Mouse (Mus musculus): ENCODE results near the gene Dhodh. TPM values are rescaled to one million over a fixed set of nuclear protein-coding genes. Genes with fewer than 3 reads are reported as not detected.

The Dhodh gene
- 52.8 and 54.6 TPM in 2 replicates for polyA plus RNA-seq (2015; fragmentation: Nextera tagmentation; extraction: Ambion mirVana)

GRCm38 (mm10) chr8:109608271-109609152 lies at the start of gene Dhodh:
Dhodh (minus strand) TSS chr8:109608673.
- peak; percentile 99 for ATAC-seq (ENCODE audit: low FRiP score, low TSS enrichment)

GRCm38 (mm10) chr8:109656860-109657259 lies 48.4 kb upstream of the Dhodh start:
- H3K27me3 ChIP-seq (ENCODE audit: insufficient read depth, low read length): no peaks in the 10 kb centered on the region
- H3K4me2 ChIP-seq (replicated peaks; ENCODE audit: low read depth, low read length): no peak overlapping the region
- no peak for ATAC-seq (ENCODE audit: low FRiP score, low TSS enrichment)
- H3K27ac ChIP-seq (ENCODE audit: low read length): no peak overlapping the region
- 88% methylated on average over 3 of the region's 3 CpGs for WGBS
- H3K4me3 ChIP-seq (ENCODE audit: low read length): no peak overlapping the region
- H3K9ac ChIP-seq (replicated peaks; ENCODE audit: low read length): no peak overlapping the region
- no peaks in the 10 kb centered on the region for H3K9me3 ChIP-seq (ENCODE audit: low read length)
- H3K4me1 ChIP-seq (ENCODE audit: insufficient read depth, low read length): no peaks in the 10 kb centered on the region
- no peaks in the 10 kb centered on the region for H3K36me3 ChIP-seq (ENCODE audit: insufficient read depth, low read length)

More at GRCm38 (mm10) chr8:109608271-109609152, at the start of gene Dhodh:
- WGBS: under 1% methylated on average over 42 of the region's 42 CpGs
- Histone ChIP-seq H3K9me3 (ENCODE audit: low read length) (no peaks in the 10 kb centered on the region), H3K36me3 (ENCODE audit: insufficient read depth, low read length) (peaks cover 8% of the 10 kb centered on the region; the same call in 1 of the 2 replicates), H3K4me3 (ENCODE audit: low read length) (peak within 1 kb of the TSS; percentile 73), H3K4me1 (ENCODE audit: insufficient read depth, low read length) (peaks cover 12% of the 10 kb centered on the region), H3K27me3 (ENCODE audit: insufficient read depth, low read length) (no peaks in the 10 kb centered on the region), H3K27ac (ENCODE audit: low read length) (peak within 1 kb of the TSS; percentile 99), H3K4me2 (replicated peaks; ENCODE audit: low read depth, low read length) (peak within 1 kb of the TSS; percentile 78), H3K9ac (replicated peaks; ENCODE audit: low read length) (peak within 1 kb of the TSS; percentile 83)

GRCm38 (mm10) chr8:109650801-109651200 lies 42.3 kb upstream of the Dhodh start:
- ATAC-seq (ENCODE audit: low FRiP score, low TSS enrichment): no peak
- Histone ChIP-seq H3K4me3 (ENCODE audit: low read length) (no peak overlapping the region), H3K36me3 (ENCODE audit: insufficient read depth, low read length) (no peaks in the 10 kb centered on the region), H3K27ac (ENCODE audit: low read length) (no peak overlapping the region), H3K9me3 (ENCODE audit: low read length) (no peaks in the 10 kb centered on the region), H3K27me3 (ENCODE audit: insufficient read depth, low read length) (no peaks in the 10 kb centered on the region), H3K4me1 (ENCODE audit: insufficient read depth, low read length) (no peaks in the 10 kb centered on the region), H3K4me2 (replicated peaks; ENCODE audit: low read depth, low read length) (no peak overlapping the region), H3K9ac (replicated peaks; ENCODE audit: low read length) (no peak overlapping the region)
- 74% methylated on average over 10 of the region's 10 CpGs for WGBS

GRCm38 (mm10) chr8:109648469-109648868 lies 40.0 kb upstream of the Dhodh start:
- Histone ChIP-seq H3K4me1 (ENCODE audit: insufficient read depth, low read length) (no peaks in the 10 kb centered on the region), H3K9me3 (ENCODE audit: low read length) (no peaks in the 10 kb centered on the region), H3K9ac (replicated peaks; ENCODE audit: low read length) (no peak overlapping the region), H3K27me3 (ENCODE audit: insufficient read depth, low read length) (no peaks in the 10 kb centered on the region), H3K36me3 (ENCODE audit: insufficient read depth, low read length) (no peaks in the 10 kb centered on the region), H3K4me2 (replicated peaks; ENCODE audit: low read depth, low read length) (no peak overlapping the region), H3K27ac (ENCODE audit: low read length) (no peak overlapping the region), H3K4me3 (ENCODE audit: low read length) (no peak overlapping the region)
- ATAC-seq (ENCODE audit: low FRiP score, low TSS enrichment): no peak
- WGBS: 42% methylated on average over 7 of the region's 7 CpGs

GRCm38 (mm10) chr8:109647331-109647730 lies 38.9 kb upstream of the Dhodh start:
- no peak overlapping the region for H3K9ac ChIP-seq (replicated peaks; ENCODE audit: low read length)
- no peak overlapping the region for H3K27ac ChIP-seq (ENCODE audit: low read length)
- H3K27me3 ChIP-seq (ENCODE audit: insufficient read depth, low read length): no peaks in the 10 kb centered on the region
- WGBS: 56% methylated on average over 11 of the region's 11 CpGs
- ATAC-seq (ENCODE audit: low FRiP score, low TSS enrichment): no peak
- H3K4me3 ChIP-seq (ENCODE audit: low read length): no peak overlapping the region
- no peaks in the 10 kb centered on the region for H3K36me3 ChIP-seq (ENCODE audit: insufficient read depth, low read length)
- no peaks in the 10 kb centered on the region for H3K4me1 ChIP-seq (ENCODE audit: insufficient read depth, low read length)
- no peaks in the 10 kb centered on the region for H3K9me3 ChIP-seq (ENCODE audit: low read length)
- H3K4me2 ChIP-seq (replicated peaks; ENCODE audit: low read depth, low read length): no peak overlapping the region

GRCm38 (mm10) chr8:109641236-109641635 lies 32.8 kb upstream of the Dhodh start:
- Histone ChIP-seq H3K4me2 (replicated peaks; ENCODE audit: low read depth, low read length) (no peak overlapping the region), H3K9ac (replicated peaks; ENCODE audit: low read length) (no peak overlapping the region), H3K36me3 (ENCODE audit: insufficient read depth, low read length) (no peaks in the 10 kb centered on the region), H3K9me3 (ENCODE audit: low read length) (no peaks in the 10 kb centered on the region), H3K27me3 (ENCODE audit: insufficient read depth, low read length) (0 out of 2 replicates have a peak, but pooled peaks cover 2% of the 10 kb centered on the region), H3K4me3 (ENCODE audit: low read length) (no peak overlapping the region), H3K27ac (ENCODE audit: low read length) (no peak overlapping the region), H3K4me1 (ENCODE audit: insufficient read depth, low read length) (no peaks in the 10 kb centered on the region)
- 72% methylated on average over 5 of the region's 5 CpGs for WGBS
- no peak for ATAC-seq (ENCODE audit: low FRiP score, low TSS enrichment)

- Histone ChIP-seq H3K36me3 (ENCODE audit: insufficient read depth, low read length) (no peaks in the 10 kb centered on the region), H3K9ac (replicated peaks; ENCODE audit: low read length) (no peak overlapping the region), H3K27ac (ENCODE audit: low read length) (no peak overlapping the region), H3K4me3 (ENCODE audit: low read length) (no peak overlapping the region), H3K4me1 (ENCODE audit: insufficient read depth, low read length) (no peaks in the 10 kb centered on the region), H3K27me3 (ENCODE audit: insufficient read depth, low read length) (0 out of 2 replicates have a peak, but pooled peaks cover 2% of the 10 kb centered on the region), H3K4me2 (replicated peaks; ENCODE audit: low read depth, low read length) (no peak overlapping the region), H3K9me3 (ENCODE audit: low read length) (no peaks in the 10 kb centered on the region)
- 55% methylated on average over 7 of the region's 7 CpGs for WGBS
- ATAC-seq (ENCODE audit: low FRiP score, low TSS enrichment): no peak
These were observed 31.9 kb upstream of the Dhodh start for GRCm38 (mm10) chr8:109640410-109640809.

GRCm38 (mm10) chr8:109638851-109639250 lies 30.4 kb upstream of the Dhodh start:
- H3K27ac ChIP-seq (ENCODE audit: low read length): no peak overlapping the region
- ATAC-seq (ENCODE audit: low FRiP score, low TSS enrichment): no peak
- H3K4me1 ChIP-seq (ENCODE audit: insufficient read depth, low read length): no peaks in the 10 kb centered on the region
- no peak overlapping the region for H3K9ac ChIP-seq (replicated peaks; ENCODE audit: low read length)
- no peaks in the 10 kb centered on the region for H3K9me3 ChIP-seq (ENCODE audit: low read length)
- 0 out of 2 replicates have a peak, but pooled peaks cover 2% of the 10 kb centered on the region for H3K27me3 ChIP-seq (ENCODE audit: insufficient read depth, low read length)
- H3K4me3 ChIP-seq (ENCODE audit: low read length): no peak overlapping the region
- H3K4me2 ChIP-seq (replicated peaks; ENCODE audit: low read depth, low read length): no peak overlapping the region
- H3K36me3 ChIP-seq (ENCODE audit: insufficient read depth, low read length): no peaks in the 10 kb centered on the region
- WGBS: 74% methylated on average over 5 of the region's 5 CpGs

GRCm38 (mm10) chr8:109635146-109635545 lies 26.7 kb upstream of the Dhodh start:
- H3K36me3 ChIP-seq (ENCODE audit: insufficient read depth, low read length): no peaks in the 10 kb centered on the region
- H3K27ac ChIP-seq (ENCODE audit: low read length): no peak overlapping the region
- H3K9me3 ChIP-seq (ENCODE audit: low read length): no peaks in the 10 kb centered on the region
- H3K27me3 ChIP-seq (ENCODE audit: insufficient read depth, low read length): 0 out of 2 replicates have a peak, but pooled peaks cover 2% of the 10 kb centered on the region
- H3K4me3 ChIP-seq (ENCODE audit: low read length): no peak overlapping the region
- no peak overlapping the region for H3K4me2 ChIP-seq (replicated peaks; ENCODE audit: low read depth, low read length)
- H3K4me1 ChIP-seq (ENCODE audit: insufficient read depth, low read length): no peaks in the 10 kb centered on the region
- no peak overlapping the region for H3K9ac ChIP-seq (replicated peaks; ENCODE audit: low read length)
- 93% methylated on average over 8 of the region's 8 CpGs for WGBS
- no peak for ATAC-seq (ENCODE audit: low FRiP score, low TSS enrichment)

GRCm38 (mm10) chr8:109632498-109632897 lies 24.0 kb upstream of the Dhodh start:
- no peaks in the 10 kb centered on the region for H3K4me1 ChIP-seq (ENCODE audit: insufficient read depth, low read length)
- H3K4me2 ChIP-seq (replicated peaks; ENCODE audit: low read depth, low read length): no peak overlapping the region
- WGBS: 83% methylated on average over 5 of the region's 5 CpGs
- H3K27me3 ChIP-seq (ENCODE audit: insufficient read depth, low read length): no peaks in the 10 kb centered on the region
- H3K9ac ChIP-seq (replicated peaks; ENCODE audit: low read length): no peak overlapping the region
- H3K27ac ChIP-seq (ENCODE audit: low read length): no peak overlapping the region
- H3K36me3 ChIP-seq (ENCODE audit: insufficient read depth, low read length): no peaks in the 10 kb centered on the region
- no peak for ATAC-seq (ENCODE audit: low FRiP score, low TSS enrichment)
- no peaks in the 10 kb centered on the region for H3K9me3 ChIP-seq (ENCODE audit: low read length)
- H3K4me3 ChIP-seq (ENCODE audit: low read length): no peak overlapping the region
